Mouse (Mus musculus): ENCODE data around the gene Krtap14.

Krtap14 gene

GRCm38 (mm10) chr16:88826095-88826652 lies at the start of gene Krtap14:
TSS of gene Krtap14 (minus strand) at chr16:88826145.
- DNase-seq (ENCODE audit: low spot score) = no peak

- no peak for DNase-seq (ENCODE audit: low spot score)
Observed at GRCm38 (mm10) chr16:88874169-88874568, 48.2 kb upstream of the Krtap14 start, which contains the start of gene Krtap19-2. TSS of gene Krtap19-2 (minus strand) at chr16:88874269.

- no peak for DNase-seq (ENCODE audit: low spot score)
Observed at GRCm38 (mm10) chr16:88869311-88869710, 43.4 kb upstream of the Krtap14 start, which contains the start of gene Krtap19-1. TSS of gene Krtap19-1 (minus strand) at chr16:88869411.

- no peak for DNase-seq (ENCODE audit: low spot score)
Observed at GRCm38 (mm10) chr16:88864887-88865407, 39.0 kb upstream of the Krtap14 start.

GRCm38 (mm10) chr16:88851450-88851849 lies 25.5 kb upstream of the Krtap14 start:
- no peak for DNase-seq (ENCODE audit: low spot score)

- no peak for DNase-seq (ENCODE audit: low spot score)
Observed at GRCm38 (mm10) chr16:88848558-88848957, 22.6 kb upstream of the Krtap14 start.

- DNase-seq (ENCODE audit: low spot score) = no peak
Observed at GRCm38 (mm10) chr16:88847363-88847762, 21.4 kb upstream of the Krtap14 start.

- DNase-seq (ENCODE audit: low spot score) = no peak
Observed at GRCm38 (mm10) chr16:88826978-88827377, 1.0 kb upstream of the Krtap14 start.

GRCm38 (mm10) chr16:88823736-88824135 lies 2.2 kb downstream of the Krtap14 start:
- DNase-seq (ENCODE audit: low spot score) = no peak

GRCm38 (mm10) chr16:88820066-88820465 lies 5.9 kb downstream of the Krtap14 start, which contains the start of gene Krtap15:
TSS of gene Krtap15 (plus strand) at chr16:88820215.
- DNase-seq (ENCODE audit: low spot score) = no peak

- no peak for DNase-seq (ENCODE audit: low spot score)
Observed at GRCm38 (mm10) chr16:88811827-88812226, 14.1 kb downstream of the Krtap14 start, which contains the start of gene Gm20741. TSS of gene Gm20741 (minus strand) at chr16:88812220.

GRCm38 (mm10) chr16:88786786-88787185 lies 39.2 kb downstream of the Krtap14 start:
- no peak for DNase-seq (ENCODE audit: low spot score)

- no peak for DNase-seq (ENCODE audit: low spot score)
Observed at GRCm38 (mm10) chr16:88777596-88777995, 48.3 kb downstream of the Krtap14 start, which contains the start of gene Gm5965. TSS of gene Gm5965 (plus strand) at chr16:88777896.

GRCm38 (mm10) chr16:88774106-88774505 lies 51.8 kb downstream of the Krtap14 start, which contains the start of gene 2310057N15Rik:
TSS of gene 2310057N15Rik (minus strand) at chr16:88774206.
- no peak for DNase-seq (ENCODE audit: low spot score)
